8 mouse cellular contexts compared by ENCODE assay signal in genomic region chr7:110615792-110616191, GRCm38 (mm10). TPM values are rescaled to one million over a fixed set of nuclear protein-coding genes. Genes with fewer than 3 reads are reported as not detected.
DNase-seq lines count a peak whose midpoint lies in the region; ATAC-seq lines count a peak whose summit lies in the region.

No protein-coding gene starts in this region.

- no peak for ATAC-seq in kidney, embryonic 14.5 days (ENCODE audit: low FRiP score, low TSS enrichment)

- no peaks in the 10 kb centered on the region for H3K36me3 ChIP-seq in kidney, embryonic 14.5 days (ENCODE audit: control insufficient read depth, insufficient read depth, low read length)
- no peaks in the 10 kb centered on the region for H3K36me3 ChIP-seq in midbrain, embryonic 10.5 days

- no peak overlapping the region for H3K9ac ChIP-seq in kidney, embryonic 14.5 days (ENCODE audit: low read depth, low read length)

- H3K4me1 ChIP-seq in kidney, embryonic 14.5 days (ENCODE audit: control insufficient read depth, insufficient read depth, low read length), result 0 out of 2 replicates have a peak, but pooled peaks cover 4% of the 10 kb centered on the region
- peaks cover 29% of the 10 kb centered on the region for H3K4me1 ChIP-seq in midbrain, embryonic 10.5 days

- H3K27me3 ChIP-seq in kidney, embryonic 14.5 days (ENCODE audit: control insufficient read depth, insufficient read depth, low read length), result no peaks in the 10 kb centered on the region
- peaks cover 31% of the 10 kb centered on the region for H3K27me3 ChIP-seq in midbrain, embryonic 10.5 days (ENCODE audit: low read depth, poor library complexity, severe bottlenecking)

- no peak overlapping the region for H3K27ac ChIP-seq in kidney, embryonic 14.5 days (ENCODE audit: low read depth, low read length)
- no peak overlapping the region; the same call in 1 of the 2 replicates for H3K27ac ChIP-seq in midbrain, embryonic 10.5 days (replicated peaks)

- H3K9me3 ChIP-seq in kidney, embryonic 14.5 days (ENCODE audit: control insufficient read depth, low read length), result no peaks in the 10 kb centered on the region
- H3K9me3 ChIP-seq in midbrain, embryonic 10.5 days (replicated peaks), result no peaks in the 10 kb centered on the region

- peak overlapping the region; percentile 53 for H3K4me2 ChIP-seq in kidney, embryonic 14.5 days (replicated peaks; ENCODE audit: low read depth, low read length)

- DNase-seq in embryo, embryonic 11 days, result peak; percentile 45
- DNase-seq in heart, adult 8-10 months (ENCODE audit: low spot score), result peak; percentile 28
- DNase-seq in midbrain, embryonic 10.5 days (ENCODE audit: low spot score), result peak; percentile 19
- DNase-seq in spleen, postnatal 14 days (ENCODE audit: low spot score in 2 of 2), result no peak
- no peak for DNase-seq in right cerebral cortex, adult 2 months (ENCODE audit: low spot score in 2 of 2)
- no peak for DNase-seq in gastrocnemius, adult 8-10 months (ENCODE audit: low spot score in 2 of 2)
- no peak for DNase-seq in right cerebral cortex, postnatal 25 days

- 11% methylated on average over 11 of the region's 11 CpGs for WGBS in kidney, embryonic 14.5 days
- 5% methylated on average over 11 of the region's 11 CpGs for WGBS in midbrain, embryonic 10.5 days

- peak overlapping the region; percentile 89 for H3K4me3 ChIP-seq in kidney, embryonic 14.5 days (ENCODE audit: low read length)
- H3K4me3 ChIP-seq in midbrain, embryonic 10.5 days, result peak overlapping the region; percentile 94

RNA-seq across cellular contexts. Expression of gene Sbf2, which starts 1.1 kb away (rescaled TPM):
- total RNA-seq in heart, adult 8-10 months (2022), result 10 to 100 TPM; 36.1 to 45.7 (median 40.7) TPM
- 29.6 and 44.6 TPM in 2 replicates for polyA plus RNA-seq in kidney, embryonic 14.5 days (2014; fragmentation: Nextera tagmentation; extraction: Ambion mirVana)
- 29.8 and 36.7 TPM in 2 replicates for polyA plus RNA-seq in midbrain, embryonic 10.5 days (2016; fragmentation: Nextera tagmentation; extraction: Ambion mirVana)
- 10 to 100 TPM in 1 of 4 experiments, 1 to 10 TPM in 3; 6.7 to 10.4 (median 7.9) TPM for total RNA-seq in gastrocnemius, adult 8-10 months (2022)

RNA-seq across cellular contexts. Expression of gene Adm, which starts 11.7 kb away (rescaled TPM):
- total RNA-seq in heart, adult 8-10 months (2022), result 10 to 100 TPM in 3 of 4 experiments, 1 to 10 TPM in 1; 9.6 to 15.8 (median 12.2) TPM
- polyA plus RNA-seq in kidney, embryonic 14.5 days (2014; fragmentation: Nextera tagmentation; extraction: Ambion mirVana), result 4.2 and 5.0 TPM in 2 replicates
- polyA plus RNA-seq in midbrain, embryonic 10.5 days (2016; fragmentation: Nextera tagmentation; extraction: Ambion mirVana), result 5.8 and 7.1 TPM in 2 replicates
- total RNA-seq in gastrocnemius, adult 8-10 months (2022), result 1 to 10 TPM; 2.0 to 4.2 (median 2.5) TPM

Comparison
In these comparisons a context has a peak if more than half of its experiments do, and no peak if none do; other contexts are left out.
1. DNase-seq: peak in embryo, embryonic 11 days (single experiment), heart, adult 8-10 months (single experiment) and midbrain, embryonic 10.5 days (single experiment); none in spleen, postnatal 14 days (0 of 2), right cerebral cortex, adult 2 months (0 of 2), gastrocnemius, adult 8-10 months (0 of 2) and right cerebral cortex, postnatal 25 days (single experiment).